Mouse (Mus musculus) heart, postnatal 36 days (tissue): ENCODE data around the gene Igfbp7. TPM values are rescaled to one million over a fixed set of nuclear protein-coding genes. Genes with fewer than 3 reads are reported as not detected.

ENCODE experiments used
- DNase-seq, 2 experiments: peaks; one replicate each; pipeline ENCODE4 v3.0.0; 2021 to 2022
- intact Hi-C: fragments of 180-260 bp; cut with DNase I; formaldehyde crosslinking; loops from one replicate; pipeline ENCODE4 v1.15.1; 2025
- total RNA-seq, 2 experiments: library from RNA; stranded (reverse); gene quantifications; 2 replicates each; pipeline ENCODE4 v1.2.3; 2021

Gene Igfbp7
- total RNA-seq, 2 experiments from 2014 or later, result 249 to 272 TPM

DNA sequence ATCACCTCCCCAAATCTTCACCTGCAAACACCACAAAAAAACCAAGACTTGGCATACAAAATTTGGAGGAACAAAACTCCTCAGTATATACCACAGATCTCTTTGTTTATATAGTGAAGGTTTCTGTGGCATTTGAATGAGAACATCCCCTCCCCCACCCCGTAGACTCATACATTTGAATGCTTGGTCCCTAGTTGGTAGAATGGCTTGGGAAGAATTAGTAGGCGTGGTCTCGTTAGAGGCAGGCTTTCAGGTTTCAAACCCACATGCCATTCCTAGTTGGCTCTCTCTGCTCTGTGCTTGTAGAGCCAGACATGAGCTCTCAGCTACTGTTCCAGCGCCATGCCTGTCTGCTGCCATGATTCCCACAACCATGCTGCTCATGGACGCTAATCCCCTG lies 26.2 kb downstream of the Igfbp7 start:
- intact Hi-C loops, result no loop called here
- no peak for DNase-seq

DNA sequence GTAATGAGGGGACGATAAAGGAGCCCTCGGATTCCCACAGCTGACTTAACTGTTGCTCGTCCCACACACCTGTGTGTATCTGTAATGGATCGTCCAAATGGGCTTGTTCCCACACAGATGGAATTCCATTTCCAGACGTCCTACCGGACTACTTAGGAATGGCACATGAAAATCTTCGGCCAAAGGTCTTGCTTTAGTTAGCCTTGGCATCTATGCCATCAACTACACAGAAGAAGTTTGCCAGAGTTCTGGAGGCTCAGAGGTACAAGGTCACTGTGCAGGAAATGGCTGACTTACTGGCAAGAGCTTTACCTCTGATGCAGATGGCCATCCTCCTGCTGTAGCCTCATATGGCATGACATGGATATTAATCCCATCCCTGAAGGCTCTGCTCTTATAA lies 26.6 kb downstream of the Igfbp7 start:
- intact Hi-C loops, result no loop called here
- DNase-seq, result no peak

DNA sequence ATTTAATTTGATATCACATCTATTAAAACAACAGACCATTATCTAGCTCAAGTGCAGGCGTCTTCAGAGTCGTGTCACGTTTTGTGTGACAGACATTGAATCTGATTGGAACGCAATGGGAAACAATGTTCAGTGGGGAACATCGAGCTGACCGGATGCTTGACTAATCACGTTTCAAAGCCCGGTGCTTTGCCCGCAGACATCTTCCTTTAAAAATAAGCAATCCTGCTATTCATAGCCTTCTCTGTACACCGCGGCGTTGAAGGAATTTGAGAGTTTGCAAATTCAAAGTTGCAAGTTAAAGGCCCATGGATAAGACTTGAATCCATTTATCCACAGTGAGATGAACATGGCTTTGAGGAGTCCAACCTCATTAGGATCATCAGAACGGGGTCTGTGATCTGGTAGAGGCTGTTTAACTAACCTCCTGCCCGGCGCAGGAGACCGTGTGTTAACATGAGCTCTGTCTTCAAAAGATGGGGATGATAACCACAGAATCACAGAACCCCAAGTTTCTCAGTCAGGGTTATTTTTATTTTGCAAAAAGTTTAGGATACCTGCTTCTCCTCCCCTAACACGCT lies 27.4 kb downstream of the Igfbp7 start:
- intact Hi-C loops, result no loop called here
- DNase-seq, result no peak

DNA sequence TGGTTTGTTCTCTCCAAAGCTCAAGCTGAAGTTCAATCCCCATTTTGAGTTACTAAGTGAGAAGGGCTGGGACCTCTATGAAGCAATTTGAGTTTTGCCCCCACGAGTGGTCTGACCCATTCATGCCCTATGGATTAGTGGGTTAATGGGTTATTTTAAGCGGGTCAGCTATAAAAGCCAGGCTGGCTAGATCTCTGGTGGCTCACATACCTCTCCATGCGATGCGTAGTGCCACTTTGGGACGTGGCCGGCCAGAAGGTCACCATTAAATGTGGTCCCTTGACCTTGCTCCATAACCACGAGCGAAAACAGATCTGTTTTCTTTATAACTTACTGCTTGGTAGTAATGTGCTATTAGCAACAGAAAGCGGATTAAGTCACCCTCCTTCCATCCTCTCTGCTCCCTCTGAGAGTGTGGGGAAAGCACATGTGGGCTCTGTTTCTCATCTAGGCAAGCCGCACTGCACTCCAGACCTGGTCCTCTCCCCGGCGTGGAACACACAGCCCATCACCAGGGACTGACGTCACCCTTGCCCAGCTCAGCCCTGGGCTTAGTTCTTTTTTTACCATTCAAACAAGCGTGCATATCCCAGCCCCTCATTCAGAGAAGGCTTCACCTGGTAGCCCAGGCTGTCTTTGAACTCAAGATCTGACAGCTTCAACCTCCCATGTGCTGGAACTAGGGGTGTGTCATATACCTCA lies 28.3 kb downstream of the Igfbp7 start:
- DNase-seq, result no peak
- intact Hi-C loops, result no loop called here

DNA sequence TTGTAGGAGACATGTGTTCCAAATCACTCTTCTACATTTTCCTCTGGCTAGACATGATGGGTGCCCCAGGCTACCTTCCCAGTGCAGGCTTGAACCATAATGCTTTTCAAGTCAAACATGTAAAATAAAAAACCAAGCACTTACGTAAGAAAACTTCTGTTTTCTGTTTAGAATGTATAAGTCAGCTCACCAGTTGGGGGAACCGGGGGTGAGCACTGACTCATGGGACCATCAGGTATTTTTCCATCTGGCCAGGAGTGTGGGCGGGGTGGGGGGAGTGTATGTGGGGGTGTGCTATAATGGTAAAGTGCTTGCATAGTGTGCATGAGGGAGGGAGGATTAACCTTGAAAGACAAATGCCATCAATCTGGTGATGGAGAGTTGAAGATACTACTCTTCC lies 29.8 kb downstream of the Igfbp7 start:
- intact Hi-C loops, result no loop called here
- DNase-seq, result no peak

DNA sequence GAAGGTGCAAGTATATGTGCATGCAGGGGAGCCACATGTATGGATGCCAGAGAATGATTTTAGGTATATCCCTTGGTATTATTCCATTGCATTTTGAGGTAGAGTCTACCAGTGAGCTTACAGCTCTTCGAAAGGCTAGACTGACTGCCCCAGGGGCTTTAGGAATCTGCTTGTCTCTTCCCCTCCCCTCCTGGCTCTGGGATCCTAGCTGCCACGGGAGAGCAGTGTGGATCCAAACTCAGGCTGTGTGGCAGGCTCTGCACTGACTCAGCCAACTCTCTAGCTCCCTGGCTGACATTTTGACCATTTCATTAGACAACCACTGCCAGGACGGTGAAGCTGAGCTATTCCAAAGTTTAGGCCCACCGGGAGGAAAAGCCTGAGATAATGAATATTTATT lies 32.3 kb downstream of the Igfbp7 start:
- intact Hi-C loops, result no loop called here
- no peak for DNase-seq

DNA sequence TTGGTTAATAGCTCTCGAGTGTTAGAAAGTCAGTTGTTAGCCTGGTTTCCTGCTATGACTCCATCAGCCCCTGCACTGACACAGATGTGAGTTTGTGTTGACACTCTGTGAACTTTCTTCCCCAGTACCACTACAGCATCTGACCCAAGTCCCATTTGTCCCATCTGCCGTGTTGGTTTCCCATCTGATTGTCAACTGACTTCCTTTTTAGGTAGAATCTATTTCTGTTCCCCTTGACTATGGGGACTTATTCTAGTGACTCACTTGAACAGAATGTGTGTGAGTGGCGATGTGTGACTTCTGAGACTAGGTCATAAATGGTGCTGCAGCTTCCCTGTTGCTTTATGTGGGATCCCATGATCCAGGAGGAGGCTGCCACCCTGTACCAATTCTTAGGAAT lies 32.9 kb downstream of the Igfbp7 start:
- intact Hi-C loops, result no loop called here

DNA sequence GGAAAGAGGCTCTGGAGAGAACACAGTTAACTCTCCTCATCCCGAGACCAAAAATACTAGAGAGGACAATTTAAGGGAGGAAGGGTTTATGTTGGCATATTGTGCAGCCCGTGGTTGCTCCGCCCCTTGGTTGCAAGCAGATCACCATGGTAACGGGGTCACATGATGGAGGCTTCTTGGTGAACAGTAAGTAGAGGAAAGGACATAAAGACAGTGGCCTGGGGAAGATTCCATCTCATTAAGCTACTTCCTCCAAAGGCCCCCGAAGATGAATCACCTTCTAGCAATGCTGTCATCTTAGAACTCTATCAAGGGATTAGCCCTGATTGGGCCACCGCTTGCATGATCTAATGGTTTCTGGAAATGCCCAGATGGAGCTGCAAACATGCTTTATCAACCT lies 35.1 kb downstream of the Igfbp7 start:
- intact Hi-C loops, result no loop called here
- no peak for DNase-seq

More for the DNA sequence above, 32.9 kb downstream of the Igfbp7 start:
- DNase-seq, result no peak

DNA sequence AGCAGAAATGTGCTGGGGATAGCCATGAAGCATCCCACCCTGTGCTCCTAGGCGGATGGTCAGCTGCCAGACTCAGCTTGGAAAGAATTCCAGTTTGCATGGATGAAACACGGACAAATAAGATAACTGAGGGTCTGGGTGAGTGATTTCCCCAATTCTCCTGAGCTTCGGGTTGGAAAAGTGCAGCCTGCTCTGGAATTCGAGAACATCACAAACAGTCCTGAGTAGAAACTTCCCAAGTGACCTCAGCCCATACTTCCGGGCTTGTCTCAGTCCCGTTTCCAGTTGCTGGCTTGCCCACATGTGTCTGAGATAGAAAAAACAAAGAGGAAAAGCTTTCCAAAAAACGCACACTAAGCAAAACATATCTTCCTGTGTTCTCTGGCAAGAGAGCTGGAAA lies 35.6 kb downstream of the Igfbp7 start:
- DNase-seq, result peak; percentile 67 to 68
- intact Hi-C loops, result no loop called here

DNA sequence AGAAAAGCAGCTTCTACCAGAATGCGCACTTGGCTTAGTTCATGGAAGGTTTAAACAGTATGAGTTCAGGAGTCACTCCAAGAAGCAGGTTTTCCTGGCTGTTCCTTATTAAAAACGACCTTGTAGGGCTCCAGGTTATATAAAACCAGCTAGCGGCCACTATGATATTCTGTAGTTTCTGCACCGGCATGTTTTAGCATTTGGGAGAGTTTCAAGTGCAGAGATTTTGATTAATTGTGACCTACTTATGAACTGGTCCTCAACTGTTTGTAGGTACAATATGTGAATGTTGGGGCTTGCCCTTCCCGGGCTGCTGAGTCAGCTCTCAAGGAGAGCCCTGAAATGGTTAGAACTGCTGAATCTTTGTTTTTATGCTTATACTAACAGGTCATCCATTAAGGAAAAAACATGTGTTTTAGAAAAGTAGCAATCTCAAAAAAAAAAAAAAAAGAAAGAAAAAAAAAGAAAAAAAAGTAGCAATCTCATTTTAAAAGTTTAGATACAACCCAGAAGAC lies 37.4 kb downstream of the Igfbp7 start:
- DNase-seq, result no peak
- intact Hi-C loops, result no loop called here

DNA sequence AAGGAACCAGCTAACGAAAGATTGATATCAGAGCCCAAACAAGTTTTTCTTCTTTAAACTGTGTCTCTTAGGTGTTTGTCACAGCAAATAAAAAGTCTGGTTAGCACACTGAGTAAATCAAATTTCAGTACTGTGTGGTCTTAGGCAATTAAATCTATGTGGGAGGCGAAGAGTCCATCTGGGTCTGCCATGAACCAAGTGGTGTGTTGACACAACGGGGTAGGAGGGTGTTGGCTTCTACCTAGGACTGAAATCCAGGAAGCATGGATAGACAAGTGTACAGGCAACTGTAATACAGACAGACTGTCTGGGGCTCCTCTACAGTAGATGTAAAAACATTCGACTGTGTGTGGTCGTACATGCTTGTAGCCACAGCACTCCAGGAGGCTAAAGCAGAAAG lies 38.4 kb downstream of the Igfbp7 start:
- intact Hi-C loops, result no loop called here
- no peak for DNase-seq

DNA sequence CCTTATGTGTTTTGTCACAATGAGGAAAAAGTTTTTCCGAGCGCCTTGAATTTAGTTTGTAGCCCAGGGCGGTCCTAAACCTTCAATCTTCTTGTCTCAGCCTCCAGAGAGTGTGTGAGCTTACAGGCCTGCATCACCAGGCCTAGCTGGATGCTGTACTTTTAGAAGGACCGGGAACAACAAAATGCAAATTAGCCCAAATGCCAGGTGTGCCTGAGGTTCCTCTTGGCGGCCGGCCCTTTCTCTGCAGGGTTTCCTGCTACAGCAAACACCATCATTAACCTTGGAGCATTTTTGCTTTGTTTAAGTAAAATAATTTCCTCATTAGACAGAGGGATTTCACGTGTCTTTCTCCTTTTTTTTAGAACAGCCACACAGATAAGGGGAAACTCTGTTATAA lies 39.6 kb downstream of the Igfbp7 start:
- intact Hi-C loops, result no loop called here
- DNase-seq, result no peak

DNA sequence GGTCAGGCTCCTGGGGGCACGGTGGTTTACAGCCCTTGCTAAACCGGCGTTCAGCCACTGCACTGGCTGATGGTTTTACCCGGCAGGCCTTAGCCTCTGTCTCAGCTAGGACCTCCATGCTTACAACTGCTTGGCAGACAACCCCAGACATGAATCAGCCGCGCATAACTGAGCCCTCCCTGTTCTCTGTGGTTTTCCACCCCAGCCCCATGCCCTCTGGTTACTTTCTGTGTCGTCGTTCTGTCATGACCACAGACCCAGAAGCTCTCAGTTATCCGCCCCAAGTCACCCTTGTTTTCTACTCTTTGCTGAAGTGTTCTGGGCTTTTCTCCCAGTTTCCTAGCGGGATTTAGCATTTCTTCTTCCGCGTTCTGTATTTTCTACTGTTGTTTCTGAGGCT lies 40.2 kb downstream of the Igfbp7 start:
- intact Hi-C loops, result no loop called here
- DNase-seq, result no peak

DNA sequence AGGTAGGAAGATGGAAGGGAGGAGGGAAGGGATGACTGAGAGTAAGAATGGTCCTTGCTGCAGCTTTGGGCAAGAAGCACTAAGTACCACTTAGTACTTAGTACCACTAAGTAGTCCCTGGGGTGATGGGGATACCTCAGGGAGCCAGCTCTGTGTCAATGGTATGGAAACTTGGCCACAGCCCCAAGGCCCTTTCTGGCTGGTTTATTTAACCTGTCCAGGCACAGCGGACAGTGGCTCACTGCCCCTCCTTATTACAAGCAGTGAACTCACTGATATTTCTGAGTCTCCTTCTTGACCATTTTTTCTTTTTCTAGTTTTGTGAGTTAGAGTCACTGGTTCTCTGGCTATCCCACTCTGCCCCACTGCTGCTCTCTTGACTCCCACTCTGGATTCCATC lies 40.7 kb downstream of the Igfbp7 start:
- intact Hi-C loops, result no loop called here
- no peak for DNase-seq

DNA sequence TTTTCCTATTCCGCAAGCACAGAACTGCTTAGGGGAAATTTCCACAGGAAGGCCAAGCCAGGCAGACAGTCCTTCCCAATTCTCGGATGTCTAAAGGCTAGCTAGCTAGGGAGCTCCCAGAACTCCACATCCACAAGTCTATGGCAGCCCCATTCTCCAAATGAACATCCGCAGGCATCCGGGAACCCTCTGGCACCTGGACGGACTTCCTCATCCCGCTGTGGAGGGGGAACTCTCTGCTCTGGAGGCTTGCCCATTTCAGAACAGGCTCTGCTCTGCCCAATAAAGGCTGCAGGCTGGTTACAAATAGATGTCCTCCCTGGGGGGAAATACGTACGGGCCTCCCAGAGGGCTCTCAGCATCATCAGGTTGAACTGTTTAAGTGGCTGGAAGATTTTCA lies 41.5 kb downstream of the Igfbp7 start:
- intact Hi-C loops, result no loop called here
- no peak for DNase-seq

DNA sequence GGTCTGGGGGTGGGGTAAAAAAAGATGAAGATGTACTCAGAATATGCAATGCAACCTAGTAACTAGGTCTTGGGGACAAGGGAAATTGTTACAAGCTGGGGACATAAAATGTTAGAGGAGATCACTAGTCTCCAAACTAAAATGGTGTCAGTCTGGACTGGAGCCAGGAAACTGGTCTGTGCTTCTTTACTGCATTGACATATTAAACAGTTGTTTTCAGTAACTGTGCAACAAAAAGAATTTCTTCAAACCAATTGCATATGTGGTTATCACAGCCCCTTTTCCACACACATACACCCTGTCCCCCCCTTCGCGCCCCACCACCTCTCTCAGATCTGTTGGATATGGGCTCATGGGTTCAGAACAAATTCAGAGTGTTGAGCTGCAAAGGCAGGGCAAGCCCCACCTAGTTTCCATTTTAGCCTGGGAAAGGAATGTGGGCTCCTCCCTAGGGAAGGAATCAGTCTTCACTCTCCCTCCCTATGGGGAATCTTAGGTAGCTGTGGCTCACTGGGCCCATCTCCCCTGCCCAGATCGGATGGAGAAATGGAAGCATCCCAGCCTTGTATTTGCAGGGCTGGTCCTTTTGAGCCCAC lies 43.3 kb downstream of the Igfbp7 start:
- intact Hi-C loops, result no loop called here
- DNase-seq, result no peak

DNA sequence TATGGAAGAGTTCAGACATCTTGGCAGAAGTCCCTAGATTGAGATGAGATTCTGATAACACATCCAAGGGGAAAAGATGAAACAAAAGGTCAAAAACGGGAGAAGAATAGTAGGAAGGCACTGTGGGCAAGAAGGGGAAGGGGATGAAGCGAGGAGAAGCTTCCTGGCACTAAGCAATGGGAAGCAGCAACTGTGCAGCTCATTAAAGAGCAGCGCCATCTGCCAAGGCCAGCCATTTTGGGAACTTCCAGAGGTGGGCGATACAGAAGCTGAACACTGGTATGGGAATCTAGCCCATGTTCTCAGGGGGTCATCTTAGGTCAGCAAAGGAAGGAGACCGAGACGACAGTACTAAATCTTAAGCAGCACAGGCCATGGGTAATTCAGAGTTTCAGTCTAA lies 44.2 kb downstream of the Igfbp7 start:
- intact Hi-C loops, result no loop called here
- DNase-seq, result no peak

DNA sequence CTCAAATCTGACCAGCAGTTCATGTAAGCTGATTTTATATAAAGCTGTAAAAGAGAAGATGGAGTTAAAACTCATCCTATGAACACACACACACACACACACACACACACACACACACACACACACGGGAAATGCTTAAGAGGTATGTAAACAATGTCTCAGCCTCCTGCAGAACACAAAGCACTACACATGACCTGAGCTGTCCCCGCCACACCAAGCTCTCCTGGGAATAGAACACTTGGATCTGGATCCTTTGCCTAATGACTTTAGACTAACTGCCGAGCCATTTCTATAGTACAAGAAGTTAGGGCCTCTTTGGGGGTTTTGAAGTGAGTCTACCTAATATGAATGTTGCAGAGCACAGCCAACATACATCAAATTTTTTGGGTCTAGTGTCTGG lies 45.7 kb downstream of the Igfbp7 start:
- no peak for DNase-seq
- intact Hi-C loops, result no loop called here

DNA sequence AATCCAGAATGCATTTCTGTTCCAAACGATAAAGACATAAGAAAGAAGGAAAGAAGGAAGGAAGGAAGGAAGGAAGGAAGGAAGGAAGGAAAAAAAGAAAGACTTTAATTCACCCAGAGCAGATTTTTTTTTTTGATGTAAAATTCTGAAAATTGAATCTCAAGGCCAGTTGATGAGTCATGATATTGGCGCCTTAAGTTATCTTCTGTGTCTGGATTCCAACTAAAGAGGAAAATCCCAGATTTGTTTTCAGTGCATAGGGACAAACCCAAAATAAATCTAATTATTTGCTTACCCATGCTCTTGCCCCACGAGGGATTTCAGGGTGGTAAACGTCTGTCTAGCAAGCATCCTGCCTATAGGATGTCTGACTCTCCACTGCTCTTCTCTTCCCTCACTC lies 46.8 kb downstream of the Igfbp7 start:
- intact Hi-C loops, result no loop called here
- no peak for DNase-seq

DNA sequence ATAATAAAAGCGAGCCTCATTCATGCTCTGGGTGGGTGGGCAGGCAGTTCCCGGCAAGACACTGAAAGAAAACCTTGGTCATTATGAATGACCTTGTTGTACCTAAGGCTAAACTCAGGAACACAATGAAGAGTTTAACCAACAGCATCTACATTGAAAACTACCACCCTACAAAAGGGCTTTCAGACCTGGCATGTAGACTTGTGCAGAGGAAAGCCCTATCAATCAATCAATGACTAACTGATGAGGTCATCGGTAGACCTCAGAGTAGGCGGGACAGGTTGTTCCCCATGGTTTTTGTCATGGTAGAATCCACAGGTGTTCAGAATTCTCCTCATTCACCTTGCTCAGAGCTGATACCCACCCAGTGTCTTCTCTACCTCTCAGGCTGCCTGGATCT lies 47.9 kb downstream of the Igfbp7 start:
- no peak for DNase-seq
- intact Hi-C loops, result loop anchor here (2.0 to 10.0 kb wide), 2 partner anchors 41 to 445 kb away; no protein-coding TSS in a partner anchor

DNA sequence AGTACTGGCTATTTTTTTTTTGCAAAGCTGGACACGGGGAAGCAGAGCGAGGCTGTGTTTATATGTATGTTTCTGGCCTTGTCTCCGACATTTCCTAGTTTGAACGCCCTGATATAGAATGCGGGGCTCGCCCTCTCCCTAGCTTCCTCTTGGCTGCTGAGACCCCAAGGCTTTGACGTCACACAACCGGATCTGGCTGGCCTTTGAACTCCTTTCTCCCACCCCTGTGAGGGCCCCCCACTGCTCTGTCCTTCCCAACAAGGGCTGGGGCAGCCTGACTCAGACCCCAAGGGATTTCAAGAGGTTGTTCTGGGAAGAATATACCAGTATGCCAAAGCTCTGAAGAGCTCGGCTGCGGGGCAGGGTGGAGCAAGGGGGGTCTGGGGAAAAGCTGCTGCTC lies 49.5 kb downstream of the Igfbp7 start:
- peak; percentile 64 to 69 for DNase-seq
- intact Hi-C loops, result loop anchor here (2.0 to 10.0 kb wide), 2 partner anchors 42 to 446 kb away; no protein-coding TSS in a partner anchor
